In the genomic region with DNA sequence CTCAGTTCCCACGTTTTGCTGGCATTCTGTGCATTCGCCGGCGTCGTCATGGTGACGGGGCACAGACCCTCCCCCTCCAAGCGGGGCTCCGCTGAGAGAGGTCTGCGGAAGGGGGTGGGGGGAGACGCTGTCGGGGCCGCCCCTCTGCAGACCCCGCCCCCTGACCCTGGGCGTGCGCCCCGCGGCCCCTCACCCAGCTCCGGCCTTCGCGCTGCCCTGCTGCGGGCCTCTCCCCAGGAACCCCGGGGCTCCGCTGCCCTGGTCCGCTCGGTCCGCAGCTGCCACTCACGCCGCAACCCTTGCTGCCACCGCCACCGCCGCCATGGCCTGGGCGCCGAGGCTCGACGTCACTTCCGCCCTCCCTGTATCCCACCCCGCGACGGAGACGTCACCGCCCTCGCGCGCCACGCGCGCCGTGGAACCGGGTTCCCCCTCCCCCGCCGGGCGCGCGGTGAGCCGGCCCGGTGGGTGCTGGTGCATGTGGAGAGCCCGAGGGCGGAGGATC, we compare ENCODE assay signal across 8 mouse cellular contexts. TPM values are rescaled to one million over a fixed set of nuclear protein-coding genes. Genes with fewer than 3 reads are reported as not detected.
DNase-seq lines count a peak whose midpoint lies in the region; ATAC-seq and TF ChIP-seq lines count a peak whose summit lies in the region.

A gene (minus strand): TSS at position 364 of the 505 bp plus-strand sequence.

- TF ChIP-seq CTCF in ES-Bruce4 (IDR thresholded peaks at IDR 0.05; ENCODE audit: low read depth, low read length): no peak
- TF ChIP-seq CTCF in layer of hippocampus, adult 2 months (conservative IDR thresholded peaks at IDR 0.05): no peak

- peaks cover 11% of the 10 kb centered on the region for H3K36me3 ChIP-seq in ES-Bruce4 (ENCODE audit: control insufficient read depth, insufficient read depth, low read length, poor library complexity, severe bottlenecking)
- peaks cover 7% of the 10 kb centered on the region for H3K36me3 ChIP-seq in forebrain, embryonic 16.5 days (ENCODE audit: control insufficient read depth, insufficient read depth)
- peaks cover 39% of the 10 kb centered on the region for H3K36me3 ChIP-seq in lung, embryonic 15.5 days

- peak; percentile 80 for ATAC-seq in forebrain, embryonic 16.5 days
- peak; percentile 72 for ATAC-seq in lung, embryonic 15.5 days (ENCODE audit: borderline replicate concordance, extremely low read depth, low FRiP score, low TSS enrichment)

- H3K9me3 ChIP-seq in ES-Bruce4 (replicated peaks; ENCODE audit: control insufficient read depth, insufficient read depth, low read length, poor library complexity, severe bottlenecking): peaks cover 12% of the 10 kb centered on the region
- no peaks in the 10 kb centered on the region for H3K9me3 ChIP-seq in forebrain, embryonic 16.5 days (ENCODE audit: control insufficient read depth, low read length)
- peaks cover 2% of the 10 kb centered on the region; the same call in 1 of the 2 replicates for H3K9me3 ChIP-seq in lung, embryonic 15.5 days

- no peak for TF ChIP-seq EP300 in ES-Bruce4 (IDR thresholded peaks at IDR 0.05; ENCODE audit: insufficient read depth, low read depth, low read length)

- H3K9ac ChIP-seq in ES-Bruce4 (ENCODE audit: low read depth, poor library complexity, severe bottlenecking): peak within 1 kb of the TSS; percentile 92
- H3K9ac ChIP-seq in forebrain, embryonic 16.5 days (replicated peaks; ENCODE audit: low read depth, low read length): peak within 1 kb of the TSS; percentile 79
- peak within 1 kb of the TSS; percentile 93 for H3K9ac ChIP-seq in lung, embryonic 15.5 days

- peak within 1 kb of the TSS; percentile 87 for H3K4me2 ChIP-seq in forebrain, embryonic 16.5 days (ENCODE audit: low read length)
- peak within 1 kb of the TSS; percentile 94 for H3K4me2 ChIP-seq in lung, embryonic 15.5 days

- under 1% methylated on average over 41 of the region's 58 CpGs for WGBS in forebrain, embryonic 16.5 days
- WGBS in lung, embryonic 15.5 days: under 1% methylated on average over 57 of the region's 58 CpGs

- no peak within 1 kb of the TSS for H3K27ac ChIP-seq in ES-Bruce4 (ENCODE audit: insufficient read depth, low read length)
- H3K27ac ChIP-seq in forebrain, embryonic 16.5 days (ENCODE audit: low read length): peak within 1 kb of the TSS; percentile 97
- H3K27ac ChIP-seq in layer of hippocampus, adult 2 months: peak within 1 kb of the TSS; percentile 99
- peak within 1 kb of the TSS; percentile 91 for H3K27ac ChIP-seq in lung, embryonic 15.5 days

- peak; percentile 9 for TF ChIP-seq POLR2A in ES-Bruce4 (IDR thresholded peaks at IDR 0.05; ENCODE audit: insufficient read depth, low read length)

- intact Hi-C loops in heart, postnatal 25 days (cut with DNase I): no loop called here

- peak; percentile 89 for DNase-seq in cerebellum, adult 11-12 months
- peak; percentile 79 for DNase-seq in heart, postnatal 25 days (ENCODE audit: low spot score)
- peak; percentile 85 to 93 for DNase-seq in layer of hippocampus, adult 2 months (ENCODE audit: low spot score in 2 of 2)
- DNase-seq in ovary, postnatal 14 days (ENCODE audit: low spot score): peak; percentile 81
- peak; percentile 87 for DNase-seq in thymus, postnatal 10 days (ENCODE audit: low spot score in 2 of 2)

- H3K4me3 ChIP-seq in ES-Bruce4 (ENCODE audit: low read depth, low read length): peak within 1 kb of the TSS; percentile 74
- peak within 1 kb of the TSS; percentile 69 for H3K4me3 ChIP-seq in forebrain, embryonic 16.5 days (replicated peaks; ENCODE audit: low read length)
- H3K4me3 ChIP-seq in layer of hippocampus, adult 2 months: peak within 1 kb of the TSS; percentile 99
- peak within 1 kb of the TSS; percentile 88 for H3K4me3 ChIP-seq in lung, embryonic 15.5 days

- H3K27me3 ChIP-seq in ES-Bruce4 (ENCODE audit: control insufficient read depth, insufficient read depth, low read length, poor library complexity, severe bottlenecking): no peaks in the 10 kb centered on the region
- no peaks in the 10 kb centered on the region for H3K27me3 ChIP-seq in forebrain, embryonic 16.5 days (replicated peaks; ENCODE audit: control insufficient read depth, insufficient read depth, low read length)
- H3K27me3 ChIP-seq in lung, embryonic 15.5 days: no peaks in the 10 kb centered on the region

- H3K4me1 ChIP-seq in ES-Bruce4 (ENCODE audit: control insufficient read depth, insufficient read depth, low read length): peaks cover 8% of the 10 kb centered on the region
- H3K4me1 ChIP-seq in forebrain, embryonic 16.5 days (replicated peaks; ENCODE audit: control insufficient read depth, insufficient read depth, low read length): peaks cover 46% of the 10 kb centered on the region
- H3K4me1 ChIP-seq in lung, embryonic 15.5 days: peaks cover 49% of the 10 kb centered on the region

RNA-seq across cellular contexts. Expression of the gene that starts here (rescaled TPM):
- polyA plus RNA-seq in ES-Bruce4 (2011; ENCODE audit: insufficient read depth, insufficient read length, low read depth, missing spikeins): 8.1 and 11.4 TPM in 2 replicates
- polyA plus RNA-seq in forebrain, embryonic 16.5 days (2015; fragmentation: Nextera tagmentation; extraction: Ambion mirVana): 16.0 and 20.4 TPM in 2 replicates
- 10 to 100 TPM; 12.6 to 13.2 TPM for total RNA-seq in heart, postnatal 25 days (2021)
- 10 to 100 TPM; 39.6 to 45.2 TPM for total RNA-seq in layer of hippocampus, adult 2 months (2021)
- polyA plus RNA-seq in lung, embryonic 15.5 days (2015; fragmentation: Nextera tagmentation; extraction: Ambion mirVana): 20.9 and 23.2 TPM in 2 replicates
